Mouse (Mus musculus) heart, adult 2 months (tissue): ENCODE measurements around the gene Arhgap35.

Experiments
- CTCF ChIP-seq: fragments of 200-600 bp; IDR thresholded peaks from 2 replicates; pipeline ENCODE4 v1.8.1; 2022; ENCODE audit warnings: antibody characterized with exemption, mild to moderate bottlenecking, moderate library complexity
- POLR2A ChIP-seq: fragments of 200-500 bp; IDR thresholded peaks from 2 replicates; pipeline ENCODE4 v1.6.1; 2011; ENCODE audit warnings: mild to moderate bottlenecking, low read depth, low read length, control low read depth; ENCODE audit not compliant: insufficient read depth

- TF ChIP-seq CTCF (no peak), POLR2A (no peak)
Observed at GRCm38 (mm10) chr7:16488816-16489215, 126.0 kb downstream of the Arhgap35 start.
